Mouse (Mus musculus) heart, postnatal 4 days (tissue): ENCODE results near the gene Cd209e. TPM values are rescaled to one million over a fixed set of nuclear protein-coding genes. Genes with fewer than 3 reads are reported as not detected.
A peak's percentile ranks its signal among the peaks of the same experiment; 100 is the strongest.
"Not testable (repeated sequence)": the region's sequence is repeated elsewhere in the genome, so short reads cannot be mapped to it uniquely, and the experiment has no call there.

ENCODE experiments used
- DNase-seq: peaks from one replicate; pipeline ENCODE4 v3.0.0; 2021
- total RNA-seq, 2 experiments: library from RNA; stranded (reverse); gene quantifications; 2 replicates each; pipeline ENCODE4 v1.2.3; 2021

The Cd209e gene
- not detected for total RNA-seq

DNA sequence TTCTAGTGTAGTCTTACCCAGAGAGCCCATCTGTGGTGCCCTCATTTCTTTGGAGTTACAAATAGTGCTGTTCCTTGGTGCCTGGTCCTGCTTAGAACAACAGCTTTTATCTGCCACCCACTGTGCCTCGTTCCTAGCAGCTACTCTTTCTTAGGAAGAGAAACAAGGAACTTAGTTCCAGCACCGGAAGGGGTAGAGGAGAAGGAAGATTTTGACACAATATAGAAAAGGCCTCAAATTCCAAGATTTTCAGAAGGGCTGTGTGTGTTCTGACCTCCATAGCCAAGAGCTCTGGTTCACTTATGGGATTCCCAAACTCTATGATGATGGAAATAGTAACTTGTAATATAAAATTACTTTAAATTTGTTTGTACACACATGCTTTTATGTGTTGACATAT lies at the start of gene Cd209e:
Gene Cd209e (minus strand): TSS at position 101 of the 400 bp plus-strand sequence.
- DNase-seq: no peak

- DNase-seq: no peak
Observed at GRCm38 (mm10) chr8:3878455-3878854, 24.3 kb upstream of the Cd209e start, which contains the start of gene Cd209d. TSS of gene Cd209d (minus strand) at chr8:3878555.

GRCm38 (mm10) chr8:3876121-3876520 lies 22.0 kb upstream of the Cd209e start:
- DNase-seq: no peak

- DNase-seq: not testable (repeated sequence)
Observed at GRCm38 (mm10) chr8:3862736-3863135, 8.6 kb upstream of the Cd209e start.

- peak; percentile 31 for DNase-seq
Observed at GRCm38 (mm10) chr8:3803091-3803490, 51.0 kb downstream of the Cd209e start.

Other genes with a start within 250 kb of the Cd209e start
- gene Xab2, start 233.0 kb downstream of the Cd209e start, total RNA-seq: 10 to 100 TPM; 20.9 to 21.3 TPM
- 10 to 100 TPM; 72.5 to 77.7 TPM for gene Pet100, start 232.8 kb downstream of the Cd209e start, total RNA-seq
- not detected for gene Pcp2, start 228.8 kb downstream of the Cd209e start, total RNA-seq
- 10 to 100 TPM; 15.4 to 17.3 TPM for gene Stxbp2, start 223.4 kb downstream of the Cd209e start, total RNA-seq
- gene Retn, start 198.5 kb downstream of the Cd209e start, total RNA-seq: not detected
- under 1 TPM in 1 of 2 experiments, not detected in 1; 0.23 TPM for gene Mcemp1, start 188.6 kb downstream of the Cd209e start, total RNA-seq
- gene Fcor, start 181.9 kb downstream of the Cd209e start, total RNA-seq: under 1 TPM; 0.81 to 0.86 TPM
- 10 to 100 TPM; 16.8 to 19.8 TPM for gene Trappc5, start 178.0 kb downstream of the Cd209e start, total RNA-seq
- under 1 TPM in 1 of 2 experiments, not detected in 1; 0.18 TPM for gene Fcer2a, start 160.1 kb downstream of the Cd209e start, total RNA-seq
- gene Clec4g, start 133.7 kb downstream of the Cd209e start, total RNA-seq: 1 to 10 TPM in 1 of 2 experiments, under 1 TPM in 1; 0.63 to 1.3 TPM
- gene Cd209a, start 105.3 kb downstream of the Cd209e start, total RNA-seq: not detected
- not detected for gene Cd209d, start 24.2 kb upstream of the Cd209e start, total RNA-seq
- not detected for gene Cd209b, start 72.5 kb upstream of the Cd209e start, total RNA-seq
- gene Cd209c, start 100.4 kb upstream of the Cd209e start, total RNA-seq: not detected